Mouse (Mus musculus) fat pad, adult 2 months (tissue): Measurements from ENCODE around the gene Tnnc2.

Experiments
- DNase-seq: peaks from one replicate; pipeline ENCODE4 v3.0.0-alpha.2; 2011; ENCODE audit warnings: low read depth, low spot score; ENCODE audit errors: extremely low read depth

The Tnnc2 gene

DNA sequence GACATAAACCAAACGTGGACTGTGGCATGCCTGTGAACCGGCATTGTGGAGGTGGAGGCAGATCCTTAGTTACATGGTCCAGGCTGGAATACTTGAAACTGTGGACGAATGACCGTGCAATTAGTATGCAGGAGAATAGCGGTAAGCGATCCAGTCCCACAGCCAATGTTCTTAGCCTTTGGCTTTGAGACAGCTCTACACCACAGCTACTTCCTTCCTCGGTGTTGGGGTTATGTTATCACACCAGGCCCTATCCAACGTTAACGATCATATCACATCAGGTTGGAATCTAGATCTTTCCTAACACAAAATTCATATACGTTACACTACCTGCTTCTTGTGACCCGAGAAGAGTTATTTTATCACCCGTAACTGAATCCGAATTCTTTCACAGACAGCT lies 34.8 kb downstream of the Tnnc2 start:
- no peak for DNase-seq

DNA sequence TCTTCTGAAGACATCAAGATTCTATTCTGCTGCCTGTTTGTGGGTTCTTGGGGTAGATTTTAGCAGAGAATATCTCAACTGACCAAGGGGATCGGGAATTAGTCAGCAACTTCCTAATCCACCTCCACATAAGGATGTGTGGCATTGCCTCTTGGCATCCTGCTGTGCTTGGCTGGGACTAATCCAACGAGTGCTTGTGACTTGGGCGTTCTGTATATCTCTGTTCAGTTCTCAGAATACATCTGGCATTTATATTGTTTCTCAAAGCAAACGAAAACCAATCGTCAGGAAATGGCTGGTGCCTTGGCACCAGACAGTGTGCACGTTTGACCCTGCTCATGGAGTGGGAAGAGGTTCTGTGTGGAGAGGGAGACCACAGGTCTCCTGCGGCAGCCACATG lies 39.9 kb downstream of the Tnnc2 start:
- no peak for DNase-seq

DNA sequence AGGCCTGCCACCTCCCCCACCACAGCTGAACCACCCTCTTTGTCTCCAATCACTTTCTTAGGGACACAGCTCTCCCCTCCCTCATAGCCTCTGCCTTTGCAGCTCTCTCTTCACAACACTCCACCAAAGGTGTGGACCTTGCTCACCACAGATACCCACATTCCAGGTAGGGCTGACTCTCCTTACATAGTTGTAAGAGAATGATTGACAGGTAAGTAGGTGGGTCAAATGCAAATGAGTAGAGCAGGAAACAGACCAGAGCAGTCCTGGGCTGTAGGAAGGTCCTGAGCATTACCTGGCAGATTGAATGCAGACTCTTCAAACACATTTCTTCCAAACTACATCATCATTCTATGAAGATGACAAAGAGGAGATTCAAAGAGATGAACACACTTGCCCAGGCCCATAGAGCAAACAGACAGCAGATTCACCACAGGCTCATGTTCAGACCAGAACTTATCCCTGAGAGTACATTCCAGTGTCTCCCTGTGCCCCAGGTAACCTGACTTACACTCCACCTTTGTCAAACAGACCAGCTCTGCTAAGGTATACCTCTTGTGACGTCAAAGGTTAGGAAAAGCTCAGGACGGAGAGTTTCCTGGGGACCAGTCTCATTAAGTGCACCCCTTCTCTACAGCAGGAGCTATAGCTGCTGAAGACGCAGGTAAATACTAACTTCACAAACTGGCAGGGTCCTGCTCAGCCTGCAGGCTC lies 42.2 kb downstream of the Tnnc2 start:
- DNase-seq, result no peak

DNA sequence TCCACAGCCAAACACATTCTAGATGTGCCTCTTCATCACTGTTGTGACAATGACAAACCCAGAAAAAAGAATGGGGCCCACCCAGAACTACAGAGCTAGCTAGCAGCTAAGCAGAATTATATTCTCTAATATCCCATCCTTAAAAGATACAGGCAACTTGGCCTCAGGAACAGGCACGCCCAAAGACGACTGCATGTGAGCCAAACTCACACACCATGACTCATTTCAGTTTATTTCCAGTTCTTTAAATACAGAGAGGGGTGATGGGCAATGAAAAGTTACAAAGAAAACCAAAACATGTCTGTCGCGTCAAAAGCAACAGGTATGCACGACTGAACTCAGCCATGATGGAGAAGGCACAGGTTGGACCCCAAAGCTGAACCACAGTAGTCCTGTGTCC lies 44.3 kb downstream of the Tnnc2 start:
- DNase-seq, result no peak

GRCm38 (mm10) chr2:164734839-164735238 lies 44.9 kb downstream of the Tnnc2 start:
- no peak for DNase-seq

DNA sequence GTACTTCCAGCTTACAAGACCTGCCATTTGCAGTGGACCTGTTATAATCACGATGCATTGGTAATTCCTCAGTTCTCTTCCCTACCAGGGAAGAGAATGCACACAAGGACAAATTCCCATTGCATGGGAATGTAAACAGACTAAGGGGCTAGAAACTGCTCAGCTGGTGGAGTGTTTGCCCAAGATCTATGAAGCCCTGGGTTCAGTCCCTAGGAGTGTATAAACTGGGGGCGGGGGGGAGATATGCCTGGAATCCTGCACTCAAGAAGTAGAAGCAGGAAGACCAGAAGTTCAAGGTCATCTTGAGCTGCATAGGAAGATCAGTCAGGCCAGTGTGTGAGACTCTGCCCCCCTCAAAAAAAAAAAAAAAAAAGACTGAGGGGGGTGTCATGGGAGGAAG lies 46.5 kb downstream of the Tnnc2 start:
- no peak for DNase-seq

- no peak for DNase-seq
These were observed 48.0 kb downstream of the Tnnc2 start for GRCm38 (mm10) chr2:164731719-164732118.
